Mouse (Mus musculus) olfactory bulb, adult 2 months (tissue): ENCODE measurements around the gene Sytl5.

Source experiments
- CTCF ChIP-seq: fragments of 200-500 bp; IDR thresholded peaks from 2 replicates; pipeline ENCODE4 v1.5.1; 2012; ENCODE audit warnings: low read depth, mild to moderate bottlenecking, low read length, moderate library complexity; ENCODE audit not compliant: insufficient read depth
- POLR2A ChIP-seq: fragments of 200-500 bp; IDR thresholded peaks from 2 replicates; pipeline ENCODE4 v1.6.1; 2012; ENCODE audit warnings: mild to moderate bottlenecking, low read depth, low read length, moderate library complexity; ENCODE audit not compliant: insufficient read depth

DNA sequence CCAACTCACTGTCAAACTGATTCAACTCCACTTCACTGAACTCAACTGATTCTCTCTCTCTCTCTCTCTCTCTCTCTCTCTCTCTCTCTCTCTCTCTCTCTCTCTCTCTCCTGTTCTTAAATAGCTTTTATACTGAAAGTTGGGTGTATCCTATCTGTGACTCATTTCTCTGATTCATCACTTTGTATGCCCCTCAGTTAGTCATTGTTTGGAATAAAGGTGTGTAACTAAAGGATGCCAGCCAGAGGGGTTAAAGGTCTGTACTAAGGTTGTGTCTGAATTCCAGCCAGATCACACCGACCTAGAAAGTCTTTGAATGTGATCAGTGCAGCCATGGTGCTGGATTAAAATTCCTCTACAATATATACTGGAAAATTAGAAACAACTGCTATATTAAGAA is 115.3 kb downstream of the Sytl5 start:
- no peak for TF ChIP-seq CTCF
- no peak for TF ChIP-seq POLR2A
